Mouse (Mus musculus): Measurements from ENCODE around the gene Eif3g. TPM values are rescaled to one million over a fixed set of nuclear protein-coding genes. Genes with fewer than 3 reads are reported as not detected.

Gene Eif3g
- total RNA-seq, 4 experiments from 2014 or later, result 130 to 139 (median 136) TPM

DNA sequence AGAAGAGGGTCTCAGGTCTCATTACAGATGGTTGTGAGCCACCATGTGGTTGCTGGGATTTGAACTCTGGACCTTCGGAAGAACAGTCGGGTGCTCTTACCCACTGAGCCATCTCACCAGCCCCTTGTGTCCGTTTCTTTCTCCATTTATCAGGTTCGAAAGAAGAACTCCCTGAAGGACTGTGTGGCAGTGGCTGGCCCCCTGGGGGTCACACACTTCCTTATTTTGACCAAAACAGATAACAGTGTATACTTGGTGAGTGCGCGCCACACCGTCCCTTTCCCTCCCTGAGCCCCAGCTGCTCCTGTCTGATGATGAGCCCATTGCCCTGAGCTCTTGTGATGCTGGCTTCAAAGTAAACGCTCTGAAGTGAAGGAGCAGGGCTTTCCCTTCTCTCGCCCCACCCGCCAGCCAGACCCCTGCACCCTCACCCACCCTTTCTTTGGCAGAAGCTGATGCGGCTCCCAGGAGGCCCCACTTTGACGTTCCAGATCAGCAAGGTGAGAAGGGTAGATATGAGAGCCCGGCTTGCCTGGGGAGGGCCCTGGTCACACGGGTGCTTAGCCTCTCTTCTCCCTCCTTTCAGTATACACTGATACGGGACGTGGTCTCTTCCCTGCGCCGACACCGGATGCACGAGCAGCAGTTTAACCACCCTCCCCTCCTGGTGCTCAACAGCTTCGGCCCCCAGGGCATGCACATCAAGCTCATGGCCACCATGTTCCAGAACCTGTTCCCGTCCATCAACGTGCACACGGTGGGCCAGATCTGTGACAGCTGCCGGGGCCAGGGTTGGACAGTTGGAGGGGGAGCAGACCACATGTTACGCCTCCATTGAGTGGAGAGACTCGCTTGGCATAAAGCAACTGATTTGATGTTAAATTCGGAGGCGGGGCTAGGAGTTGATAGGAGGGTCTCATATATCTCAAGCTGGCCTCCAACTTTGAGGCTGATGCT, 9.0 kb downstream of the Eif3g start:
- DNase-seq (ENCODE audit: low spot score in 2 of 2), result no peak

DNA sequence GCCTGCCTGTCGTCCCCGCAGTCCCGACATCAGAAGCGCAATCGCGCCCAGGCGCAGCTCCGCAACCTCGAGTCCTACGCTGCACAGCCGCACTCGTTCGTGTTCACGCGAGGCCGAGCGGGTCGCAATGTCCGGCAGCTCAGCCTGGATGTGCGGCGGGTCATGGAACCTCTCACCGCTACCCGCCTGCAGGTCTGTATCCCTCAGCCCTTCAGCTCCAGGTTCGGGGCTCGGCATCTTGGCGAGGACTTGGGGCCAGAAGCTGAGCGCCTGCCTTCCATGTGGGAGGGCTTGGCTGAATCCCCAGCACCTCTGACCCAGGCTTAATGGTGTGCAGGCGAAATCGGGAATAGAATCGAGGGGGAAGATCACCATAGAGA, 10.0 kb downstream of the Eif3g start:
- no peak for DNase-seq (ENCODE audit: low spot score in 2 of 2)

DNA sequence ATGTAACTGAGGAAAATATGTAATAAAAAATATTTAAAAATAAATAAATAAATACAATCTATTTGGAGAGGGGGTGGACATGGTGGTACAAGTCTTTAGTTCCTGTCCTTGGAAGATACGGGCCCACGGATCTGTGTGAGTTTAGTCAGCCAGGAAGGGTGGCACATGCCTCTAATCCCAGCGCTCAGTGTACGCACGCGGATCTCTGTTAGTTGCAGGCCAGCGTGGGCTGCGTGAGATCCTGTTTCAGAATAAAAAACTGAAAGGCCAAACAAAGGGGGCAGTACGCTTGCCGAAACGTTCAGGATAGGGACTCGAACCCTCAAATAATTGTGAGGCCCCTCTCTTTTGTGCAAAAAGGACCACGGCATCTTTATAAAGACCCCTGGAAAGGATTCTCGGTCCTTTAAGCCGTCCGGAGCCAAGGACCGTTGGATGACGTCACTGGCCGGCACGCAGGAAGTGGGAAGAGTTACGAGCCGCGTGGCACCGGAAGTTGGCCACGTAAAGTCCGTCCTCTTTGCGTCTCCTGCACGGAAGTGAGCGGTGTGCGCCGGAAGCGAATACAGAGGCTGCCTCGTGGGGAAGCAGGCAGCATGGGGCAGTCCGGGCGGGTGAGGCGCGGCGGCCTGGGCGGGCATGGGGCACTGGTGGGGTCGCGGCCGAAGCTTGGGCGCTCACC, 10.6 kb downstream of the Eif3g start, which contains the start of gene Ppan:
Gene Ppan (plus strand): TSS at position 472 of the 682 bp plus-strand sequence.
- DNase-seq (ENCODE audit: low spot score in 2 of 2), result peak; percentile 93 to 95

- no peak for DNase-seq (ENCODE audit: low spot score in 2 of 2)
Measured at GRCm38 (mm10) chr9:20887191-20887590, 11.2 kb downstream of the Eif3g start.

- DNase-seq (ENCODE audit: low spot score in 2 of 2), result no peak
Measured at GRCm38 (mm10) chr9:20886563-20886962, 11.9 kb downstream of the Eif3g start.

GRCm38 (mm10) chr9:20879097-20879792, 19.2 kb downstream of the Eif3g start, which contains the start of gene Angptl6:
Gene Angptl6 (minus strand): TSS chr9:20879727.
- DNase-seq (ENCODE audit: low spot score in 2 of 2), result no peak

DNA sequence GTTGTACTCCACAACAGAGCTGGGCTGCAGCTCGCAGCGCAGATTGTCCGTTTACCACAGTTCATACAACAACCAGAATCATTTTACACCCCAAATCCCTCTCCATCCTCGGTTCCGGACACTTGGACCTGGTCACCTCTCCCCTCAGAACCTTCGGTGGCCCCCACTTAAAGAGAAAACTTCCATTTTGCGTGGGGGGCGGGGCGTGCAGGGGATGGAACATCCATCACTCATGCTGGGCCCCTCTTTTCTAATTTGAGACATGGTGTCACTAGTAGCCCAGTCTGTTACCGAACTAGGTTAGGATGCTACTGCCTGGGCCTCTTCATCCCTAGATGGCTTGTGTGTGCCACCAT, 19.7 kb downstream of the Eif3g start:
- DNase-seq (ENCODE audit: low spot score in 2 of 2), result no peak

GRCm38 (mm10) chr9:20878041-20878709, 20.2 kb downstream of the Eif3g start:
- DNase-seq (ENCODE audit: low spot score in 2 of 2), result peak; percentile 98 to 99

GRCm38 (mm10) chr9:20877118-20878040, 21.0 kb downstream of the Eif3g start:
- DNase-seq (ENCODE audit: low spot score in 2 of 2), result no peak

- no peak for DNase-seq (ENCODE audit: low spot score in 2 of 2)
Measured at GRCm38 (mm10) chr9:20876318-20877117, 21.9 kb downstream of the Eif3g start.

GRCm38 (mm10) chr9:20875021-20875790, 23.2 kb downstream of the Eif3g start:
- peak in 1 of 2 experiments; percentile 67 for DNase-seq (ENCODE audit: low spot score in 2 of 2)

DNA sequence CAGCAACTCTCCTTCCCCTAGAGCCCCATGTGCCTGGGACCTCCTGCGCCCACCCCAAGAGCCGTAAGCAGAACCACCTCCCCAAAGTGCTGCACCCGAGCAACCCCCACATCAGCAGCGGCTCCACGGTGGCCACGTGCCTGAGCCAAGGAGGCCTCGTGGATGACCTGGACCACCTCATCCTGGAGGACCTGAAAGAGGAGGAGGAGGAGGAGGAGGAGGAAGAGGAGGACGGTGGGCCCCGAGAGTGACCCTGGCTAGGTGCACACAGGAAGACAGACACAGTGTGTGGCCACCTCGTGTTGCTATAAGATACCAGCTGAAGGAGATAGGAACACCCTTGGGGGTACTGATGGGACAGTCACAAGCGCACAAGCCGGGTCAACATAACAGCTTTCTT, 24.9 kb downstream of the Eif3g start:
- DNase-seq (ENCODE audit: low spot score in 2 of 2), result no peak

GRCm38 (mm10) chr9:20872991-20873390, 25.4 kb downstream of the Eif3g start:
- no peak for DNase-seq (ENCODE audit: low spot score in 2 of 2)

DNA sequence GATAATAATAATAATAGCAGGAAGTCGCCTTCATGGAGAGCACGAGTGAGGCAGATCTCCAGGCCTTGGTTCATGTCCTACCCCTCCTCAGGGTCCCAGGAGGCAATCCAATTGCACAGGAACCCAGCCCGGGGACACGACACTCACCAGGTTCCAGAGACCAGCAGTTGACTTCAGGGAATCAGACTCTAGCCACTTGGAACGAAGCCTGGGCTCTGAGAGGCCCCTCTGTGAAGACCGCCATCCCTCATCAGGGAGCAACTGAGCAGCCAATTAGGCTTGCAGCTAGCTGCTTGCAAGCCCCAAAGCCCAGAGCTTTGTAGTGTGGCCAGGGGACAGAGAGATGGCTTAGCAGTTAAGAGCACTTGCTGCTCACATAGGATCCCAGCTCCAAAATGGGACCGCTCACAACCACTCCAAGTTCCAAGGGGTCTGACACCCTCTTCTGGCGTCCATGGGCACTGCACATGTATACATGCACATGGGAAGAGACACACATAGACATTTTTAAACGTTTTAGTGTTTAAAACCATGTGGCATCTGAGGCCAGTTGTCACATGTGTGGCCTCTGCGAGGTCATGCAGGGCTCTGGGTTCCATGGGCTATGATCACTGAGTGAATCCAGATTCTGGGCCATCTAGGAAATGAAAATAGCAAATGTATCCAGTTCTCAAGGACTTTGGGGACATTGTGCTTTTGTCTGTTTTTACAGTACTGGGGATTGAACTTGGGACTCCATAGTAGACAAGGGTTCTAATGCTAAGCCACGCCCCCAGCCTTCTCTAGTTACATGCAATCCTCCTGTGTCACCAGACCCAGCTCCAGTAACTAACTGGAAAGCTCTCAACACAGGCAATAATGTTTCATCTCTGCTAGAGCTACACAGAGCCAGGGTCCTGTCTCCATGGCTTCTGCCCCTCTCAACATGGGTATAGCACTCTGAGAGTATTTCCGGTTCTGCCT, 27.9 kb downstream of the Eif3g start:
- no peak for DNase-seq (ENCODE audit: low spot score in 2 of 2)

GRCm38 (mm10) chr9:20869246-20869645, 29.2 kb downstream of the Eif3g start:
- DNase-seq (ENCODE audit: low spot score in 2 of 2), result no peak

DNA sequence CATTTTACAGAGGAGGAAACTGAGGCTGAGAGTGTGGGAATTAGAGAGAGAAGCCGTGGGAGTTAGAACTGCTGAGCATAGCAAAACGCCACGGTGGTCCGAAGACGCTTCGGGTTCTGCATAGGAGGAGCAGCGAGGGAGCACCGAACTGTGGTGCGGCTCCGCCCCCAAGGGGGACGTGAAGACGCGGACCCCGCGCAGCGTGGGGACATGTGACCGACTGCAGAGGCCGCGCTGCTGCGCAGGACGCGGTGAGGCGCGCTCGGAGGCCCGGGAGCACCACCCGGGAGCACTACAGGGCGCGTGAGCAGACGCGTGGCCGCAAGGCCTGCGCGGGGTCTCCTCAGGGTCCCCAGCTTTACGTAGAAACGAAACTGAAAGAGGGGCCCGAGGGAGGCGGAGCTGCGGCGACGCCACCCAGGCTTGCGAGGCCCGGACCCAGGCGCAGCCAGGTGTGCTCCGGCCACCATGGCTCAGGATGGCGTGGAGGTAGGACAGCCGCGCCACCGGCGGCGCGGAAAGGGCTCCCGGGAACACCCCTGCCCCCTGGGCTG, 29.9 kb downstream of the Eif3g start, which contains the start of gene A230050P20Rik:
Gene A230050P20Rik (plus strand): TSS at position 195 of the 554 bp plus-strand sequence.
- peak in 1 of 2 experiments; percentile 88 for DNase-seq (ENCODE audit: low spot score in 2 of 2)

- no peak for DNase-seq (ENCODE audit: low spot score in 2 of 2)
Measured at GRCm38 (mm10) chr9:20866879-20867278, 31.5 kb downstream of the Eif3g start.

Data from left cerebral cortex, adult 8-10 months (tissue).